Mouse (Mus musculus) erythroblast, embryonic 14.5 days (primary cell): ENCODE measurements around the gene 2810004N23Rik.

Experiments
- GATA1 ChIP-seq: IDR thresholded peaks from 2 replicates; pipeline ENCODE4 v1.6.1; 2012; ENCODE audit warnings: low read length, inconsistent platforms, mixed read lengths
- TAL1 ChIP-seq: IDR thresholded peaks from 3 replicates; pipeline ENCODE4 v1.6.1; 2012; ENCODE audit warnings: low read length, inconsistent platforms, mixed read lengths

- TF ChIP-seq GATA1 (no peak), TAL1 (no peak)
These were observed 809 bp upstream of the 2810004N23Rik start for GRCm38 (mm10) chr8:124863729-124864128.
